19 mouse cellular contexts compared by ENCODE assay signal in the genomic region with DNA sequence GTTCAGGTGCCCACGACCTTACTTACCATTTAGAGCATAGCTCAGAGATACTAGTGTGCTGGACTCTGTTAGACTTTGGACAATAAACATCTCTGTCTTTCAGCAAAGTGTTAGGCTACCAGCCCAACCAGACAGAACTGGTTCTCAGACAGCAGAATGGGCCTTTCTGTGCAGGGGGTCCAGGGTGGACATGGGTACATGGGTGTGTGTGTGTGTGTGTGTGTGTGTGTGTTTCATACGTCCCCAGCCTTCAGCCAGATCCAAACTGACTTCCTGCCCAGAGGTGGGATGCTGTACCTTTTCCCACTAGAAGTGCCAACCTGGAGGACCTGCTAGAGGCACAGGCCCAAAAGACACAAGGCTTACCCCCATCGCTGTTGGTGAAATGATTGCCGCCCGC.
"Had no signal": no experiment of that assay in that cellular context is flagged by ENCODE, and none has a peak within 500 bp of the region (broad histone marks: within the 10 kb centered on the region; RNA-seq: fewer than 3 reads in every experiment).

No protein-coding gene starts in this region.

- DNase-seq: kidney, adult 8-10 months; layer of hippocampus, postnatal 36 days; lung, embryonic 14.5 days; right cerebral cortex, adult 18-20 months; right cerebral cortex, postnatal 14 days; right cerebral cortex, postnatal 4 days; thymus, adult 2 months; thymus, postnatal 14 days had no signal

- H3K9ac ChIP-seq: limb, embryonic 12.5 days; liver, embryonic 14.5 days; lung, embryonic 14.5 days; midbrain, embryonic 12.5 days; midbrain, embryonic 15.5 days; neural tube, embryonic 12.5 days; neural tube, embryonic 15.5 days had no signal

- ATAC-seq: intestine, postnatal 0 days; lung, postnatal 0 days; midbrain, embryonic 15.5 days had no signal

- H3K27me3 ChIP-seq: limb, embryonic 12.5 days; midbrain, embryonic 15.5 days; neural tube, embryonic 12.5 days; neural tube, embryonic 15.5 days had no signal

- H3K4me3 ChIP-seq: left cerebral cortex, adult 2 months; limb, embryonic 12.5 days; midbrain, embryonic 12.5 days; midbrain, embryonic 15.5 days; neural tube, embryonic 12.5 days; neural tube, embryonic 15.5 days had no signal

- H3K9me3 ChIP-seq: limb, embryonic 12.5 days; midbrain, embryonic 12.5 days; midbrain, embryonic 15.5 days; neural tube, embryonic 12.5 days; neural tube, embryonic 15.5 days had no signal

- H3K4me2 ChIP-seq: limb, embryonic 12.5 days; lung, embryonic 14.5 days; midbrain, embryonic 12.5 days; midbrain, embryonic 15.5 days; neural tube, embryonic 12.5 days; neural tube, embryonic 15.5 days had no signal

- H3K36me3 ChIP-seq: limb, embryonic 12.5 days; midbrain, embryonic 12.5 days; midbrain, embryonic 15.5 days; neural tube, embryonic 12.5 days; neural tube, embryonic 15.5 days had no signal

- H3K27ac ChIP-seq: left cerebral cortex, adult 2 months; limb, embryonic 12.5 days; liver, embryonic 14.5 days; macrophage; midbrain, embryonic 12.5 days; midbrain, embryonic 15.5 days; neural tube, embryonic 12.5 days; neural tube, embryonic 15.5 days; stomach, postnatal 0 days had no signal
